Mouse (Mus musculus): ENCODE measurements around the gene Gsg1l.

Gsg1l gene

DNA sequence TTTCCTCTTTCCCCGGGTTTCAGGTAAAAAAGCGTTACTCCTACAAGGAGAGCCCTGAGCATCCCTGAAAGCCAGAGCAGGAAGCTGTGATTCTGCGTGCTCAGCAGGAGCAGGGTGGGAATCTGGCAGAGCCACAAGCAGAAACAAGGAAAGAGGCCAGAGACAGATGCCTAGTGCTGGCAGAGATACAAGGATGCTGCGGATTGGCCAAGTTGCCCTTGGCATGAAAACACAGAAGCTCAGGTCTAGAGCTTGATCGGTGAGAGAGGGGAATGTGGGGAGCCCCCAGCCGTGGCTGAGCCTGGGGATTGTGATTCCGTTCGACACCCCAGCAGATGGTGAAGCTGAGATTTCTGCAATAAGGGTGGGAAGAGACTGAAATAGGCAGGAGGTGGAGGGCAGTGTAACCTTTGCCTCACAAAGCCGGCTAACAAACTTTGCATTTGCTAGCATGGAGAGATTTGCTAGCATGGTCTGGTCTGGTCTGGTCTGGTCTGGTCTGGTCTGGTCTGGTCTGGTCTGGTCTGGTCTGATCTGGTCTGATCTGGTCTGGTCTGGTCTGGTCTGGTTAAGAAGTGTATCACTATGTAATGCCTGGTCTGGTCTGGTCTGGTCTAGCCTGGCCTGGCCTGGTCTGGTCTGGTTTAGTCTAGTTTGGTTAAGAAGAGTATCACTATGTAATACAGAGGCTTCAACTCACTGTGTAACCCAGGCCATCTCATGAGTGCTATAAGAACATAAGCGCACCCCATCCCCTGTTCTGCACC lies 50.4 kb downstream of the Gsg1l start:
- no peak for DNase-seq (ENCODE audit: low read depth, low spot score)

DNA sequence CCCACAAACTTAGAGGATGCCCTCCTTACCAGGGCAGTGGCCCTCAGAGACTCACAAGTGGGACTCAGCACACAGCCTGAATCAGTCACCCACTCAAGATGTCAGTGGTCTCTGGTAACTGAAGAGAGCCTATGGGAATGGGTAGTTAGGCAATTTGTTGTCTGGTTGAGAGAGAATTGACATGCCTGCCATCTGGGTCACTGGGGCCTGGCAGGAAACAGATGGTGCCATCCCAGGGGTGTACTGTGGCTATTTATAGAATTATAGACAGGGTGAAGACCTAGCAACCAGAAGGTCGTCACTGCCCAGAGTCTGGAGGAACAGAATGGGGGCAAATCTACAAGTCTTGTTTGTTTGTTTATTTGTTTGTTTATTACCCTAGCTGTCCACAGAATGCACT lies 54.8 kb downstream of the Gsg1l start:
- DNase-seq (ENCODE audit: low read depth, low spot score), result no peak

DNA sequence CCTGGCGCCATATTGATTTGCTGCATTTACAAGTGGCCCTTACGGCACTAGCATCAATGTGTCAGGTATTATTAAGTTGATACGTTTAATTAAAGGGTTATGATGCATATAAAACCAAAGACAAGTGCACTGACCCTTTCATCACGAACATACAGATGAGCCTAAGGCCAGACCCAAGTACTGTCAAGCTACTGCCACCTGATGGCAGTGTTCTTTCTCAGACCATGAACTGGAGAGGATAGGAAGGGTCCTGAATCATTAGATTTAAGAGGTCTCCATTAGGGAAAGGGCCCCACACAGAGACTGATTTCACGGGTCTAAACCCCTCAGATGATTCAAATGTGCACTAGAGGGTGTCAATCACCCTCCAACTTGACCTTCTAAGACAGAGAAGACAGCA lies 55.6 kb downstream of the Gsg1l start:
- no peak for DNase-seq (ENCODE audit: low read depth, low spot score)

- no peak for DNase-seq (ENCODE audit: low read depth, low spot score)
These were observed 62.2 kb downstream of the Gsg1l start for GRCm38 (mm10) chr7:126019966-126020365.

GRCm38 (mm10) chr7:126019321-126019720 lies 62.9 kb downstream of the Gsg1l start:
- DNase-seq (ENCODE audit: low read depth, low spot score), result no peak

DNA sequence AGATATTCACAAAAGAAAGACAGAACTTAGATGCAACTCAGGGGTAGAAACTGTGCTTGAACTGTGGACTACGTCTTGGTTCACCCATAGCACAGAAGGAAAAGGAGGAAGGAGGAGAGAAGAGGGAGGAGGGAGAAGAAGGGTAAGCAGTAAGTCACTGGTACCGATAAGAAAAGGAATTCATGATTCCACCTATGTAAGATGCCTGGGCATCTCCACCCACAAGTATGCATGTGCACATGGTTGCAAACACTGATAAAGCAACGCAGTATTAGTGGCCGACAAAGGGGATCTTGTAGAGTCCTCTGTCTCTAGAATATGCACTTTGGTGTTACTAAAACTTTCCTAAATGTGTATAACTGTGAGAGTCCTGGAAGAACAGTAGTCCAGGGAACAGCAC lies 64.8 kb downstream of the Gsg1l start:
- DNase-seq (ENCODE audit: low read depth, low spot score), result no peak

DNA sequence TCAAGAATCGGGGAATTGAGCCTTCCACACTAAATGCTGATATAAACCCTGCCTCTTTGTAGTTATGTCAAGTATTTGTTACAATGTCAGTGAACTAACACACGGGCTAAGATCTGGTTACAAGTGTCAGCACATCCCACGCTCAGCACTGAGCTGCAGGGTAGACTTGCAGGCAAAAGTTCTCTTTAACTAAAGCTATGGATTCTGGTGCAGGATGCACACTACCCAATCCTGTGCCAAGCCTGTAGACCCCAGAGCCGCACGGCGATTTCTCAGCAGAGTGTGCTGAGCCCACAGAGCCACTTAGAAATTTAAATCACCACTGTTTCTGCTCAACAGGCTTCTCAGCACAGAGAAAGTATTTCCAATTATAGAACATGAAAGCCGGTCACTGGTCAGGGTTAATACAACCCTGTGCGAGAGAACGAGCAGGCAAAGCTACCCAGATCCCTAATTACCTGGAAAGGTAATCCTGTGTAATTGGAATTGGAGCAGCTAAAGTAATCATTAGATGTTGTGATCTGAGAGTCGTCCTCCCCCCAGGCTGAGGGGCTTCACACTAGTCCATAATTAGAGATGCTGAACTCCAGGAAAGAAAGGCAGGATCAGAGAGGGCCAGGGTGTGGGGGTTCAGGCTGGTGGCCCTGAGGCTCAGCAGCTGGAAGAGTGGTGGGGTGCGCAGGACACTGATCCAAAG lies 69.7 kb downstream of the Gsg1l start:
- DNase-seq (ENCODE audit: low read depth, low spot score), result no peak

DNA sequence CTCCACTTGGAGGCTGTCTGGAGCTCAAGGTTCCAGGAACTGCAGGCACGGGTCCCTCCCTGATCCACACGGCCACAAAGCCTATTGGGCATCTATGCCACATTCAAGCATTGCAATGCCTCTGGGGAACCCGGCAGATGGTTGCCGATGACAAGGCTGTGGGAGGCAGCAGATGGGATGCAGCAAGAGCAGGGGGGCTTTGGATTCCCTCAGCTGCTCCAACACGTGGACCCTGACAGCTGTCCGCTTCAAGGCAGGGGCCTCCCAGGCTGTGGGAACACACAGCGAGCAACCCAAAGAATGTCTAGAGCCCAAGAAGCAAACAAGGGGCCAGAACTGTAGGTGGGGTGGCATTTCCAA lies 73.4 kb downstream of the Gsg1l start:
- peak; percentile 33 for DNase-seq (ENCODE audit: low read depth, low spot score)

- DNase-seq (ENCODE audit: low read depth, low spot score), result no peak
These were observed 73.9 kb downstream of the Gsg1l start for GRCm38 (mm10) chr7:126008139-126008788.

GRCm38 (mm10) chr7:126007132-126007910 lies 74.9 kb downstream of the Gsg1l start:
- no peak for DNase-seq (ENCODE audit: low read depth, low spot score)

DNA sequence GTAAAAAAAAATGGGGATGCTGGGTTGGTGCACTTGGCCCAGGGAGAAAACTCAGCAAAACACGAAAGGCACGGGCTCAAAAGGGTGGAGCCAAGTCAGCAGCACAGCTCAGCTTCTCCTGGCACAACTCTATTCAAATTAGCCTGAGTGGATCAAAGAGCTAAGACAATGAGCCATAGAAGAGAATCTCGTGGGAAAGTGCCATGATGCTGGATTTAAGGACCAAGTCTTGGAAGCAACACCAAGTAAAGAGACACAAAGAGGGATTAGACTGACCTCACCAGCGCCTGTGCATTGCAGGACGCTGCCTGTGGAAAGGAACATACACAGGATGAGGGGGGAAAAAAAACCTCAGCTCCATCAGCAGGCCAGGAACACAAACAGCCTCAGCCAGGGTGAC lies 76.9 kb downstream of the Gsg1l start:
- DNase-seq (ENCODE audit: low read depth, low spot score), result no peak

- no peak for DNase-seq (ENCODE audit: low read depth, low spot score)
These were observed 80.5 kb downstream of the Gsg1l start for GRCm38 (mm10) chr7:126001683-126002082.

DNA sequence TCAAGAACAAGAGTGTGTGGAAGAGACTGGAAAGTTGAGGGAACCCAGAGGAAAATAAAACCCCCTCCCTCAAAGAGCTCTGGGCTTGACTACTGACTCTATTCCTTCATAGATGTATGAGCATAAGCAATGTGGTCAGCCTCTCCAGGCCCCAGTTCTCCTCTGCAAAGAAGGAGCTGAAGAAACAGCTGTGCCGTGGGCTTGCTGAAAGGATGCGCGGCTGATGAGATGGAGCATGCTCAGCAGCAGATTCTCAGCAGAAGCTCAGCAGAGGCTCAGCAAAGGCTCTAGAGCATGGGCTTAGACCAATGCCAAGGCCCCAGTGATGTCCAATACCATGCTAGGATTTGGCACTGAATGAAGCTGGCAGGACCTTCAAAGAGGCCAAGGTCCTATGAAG lies 82.3 kb downstream of the Gsg1l start:
- no peak for DNase-seq (ENCODE audit: low read depth, low spot score)

- no peak for DNase-seq (ENCODE audit: low read depth, low spot score)
These were observed 86.1 kb downstream of the Gsg1l start for GRCm38 (mm10) chr7:125996151-125996550.

DNA sequence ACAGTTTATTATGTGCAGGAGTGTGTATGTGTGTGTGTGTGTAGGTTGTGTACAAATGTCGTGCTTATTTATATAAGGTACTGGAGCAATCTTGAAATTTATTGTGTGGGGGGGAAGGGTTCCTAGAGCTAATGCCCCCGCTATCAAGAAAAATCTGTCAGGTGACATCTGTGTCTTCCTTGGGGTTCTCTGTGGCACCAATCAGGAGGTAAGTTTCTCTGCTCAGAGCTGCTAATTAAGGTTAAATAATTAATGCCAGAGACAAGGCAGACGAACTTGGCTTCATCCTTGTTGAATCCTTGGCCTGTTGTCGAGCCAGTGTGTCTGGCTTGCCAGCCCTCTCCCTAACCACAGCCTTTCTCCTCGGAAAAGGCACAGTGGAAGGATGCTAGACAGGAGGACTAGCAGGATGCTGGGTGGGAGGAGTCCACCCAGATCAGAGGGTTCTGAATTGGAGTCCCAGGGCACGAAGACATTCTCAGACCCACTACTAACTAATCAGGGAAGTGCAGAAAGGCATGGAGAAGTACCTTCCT lies 89.8 kb downstream of the Gsg1l start:
- no peak for DNase-seq (ENCODE audit: low read depth, low spot score)

DNA sequence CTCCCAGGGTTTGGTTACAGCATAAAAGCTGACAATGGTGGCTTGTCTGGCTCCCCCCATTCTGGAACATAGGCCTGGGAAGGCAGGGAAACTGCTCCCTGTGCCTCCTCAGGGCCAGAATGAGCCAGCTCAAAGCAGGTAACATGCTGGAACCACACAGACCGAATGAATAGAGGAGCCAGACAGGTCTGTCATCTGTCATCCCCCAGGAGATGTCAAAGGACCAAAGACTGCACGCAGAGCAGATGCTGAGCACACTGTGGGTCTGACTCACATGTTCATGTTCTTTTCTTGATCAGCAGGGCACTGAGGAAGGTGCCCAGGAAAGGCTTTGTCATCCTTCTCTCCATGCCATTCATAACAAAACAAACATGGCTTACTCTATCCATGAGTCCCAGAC lies 90.4 kb downstream of the Gsg1l start:
- no peak for DNase-seq (ENCODE audit: low read depth, low spot score)

- no peak for DNase-seq (ENCODE audit: low read depth, low spot score)
These were observed 92.2 kb downstream of the Gsg1l start for GRCm38 (mm10) chr7:125989969-125990368.

- DNase-seq (ENCODE audit: low read depth, low spot score), result no peak
These were observed 92.7 kb downstream of the Gsg1l start for GRCm38 (mm10) chr7:125989489-125989888.

DNA sequence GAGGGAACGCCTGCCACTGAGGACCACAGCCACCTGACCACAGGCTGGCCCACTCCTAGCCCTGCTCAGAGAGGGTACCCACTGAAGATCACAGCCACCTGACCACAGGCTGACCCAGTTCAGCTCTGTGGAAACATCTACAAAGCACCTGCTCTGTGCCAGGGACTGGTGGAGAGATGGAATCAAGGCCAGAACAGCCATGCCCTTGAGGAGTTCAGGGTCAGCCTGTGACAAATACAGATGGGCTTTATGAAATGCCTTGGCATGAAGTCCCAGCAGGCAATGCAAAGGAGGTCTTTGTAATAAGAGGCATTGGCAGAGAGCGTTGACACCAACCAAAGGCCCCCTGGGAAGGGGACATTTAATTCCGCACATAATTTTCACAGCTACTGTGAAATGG lies 93.9 kb downstream of the Gsg1l start:
- no peak for DNase-seq (ENCODE audit: low read depth, low spot score)

- DNase-seq (ENCODE audit: low read depth, low spot score), result no peak
These were observed 95.1 kb downstream of the Gsg1l start for GRCm38 (mm10) chr7:125987117-125987516.

GRCm38 (mm10) chr7:125985565-125985964 lies 96.6 kb downstream of the Gsg1l start:
- DNase-seq (ENCODE audit: low read depth, low spot score), result no peak
